Mouse (Mus musculus) mature B cell (primary cell): ENCODE results near the gene Tmem104.

ENCODE experiments used
- in situ Hi-C: fragments of 300-500 bp; cut with MboI; formaldehyde crosslinking; loops from 2 replicates; pipeline ENCODE4 v1.14.3; 2019

Gene Tmem104

DNA sequence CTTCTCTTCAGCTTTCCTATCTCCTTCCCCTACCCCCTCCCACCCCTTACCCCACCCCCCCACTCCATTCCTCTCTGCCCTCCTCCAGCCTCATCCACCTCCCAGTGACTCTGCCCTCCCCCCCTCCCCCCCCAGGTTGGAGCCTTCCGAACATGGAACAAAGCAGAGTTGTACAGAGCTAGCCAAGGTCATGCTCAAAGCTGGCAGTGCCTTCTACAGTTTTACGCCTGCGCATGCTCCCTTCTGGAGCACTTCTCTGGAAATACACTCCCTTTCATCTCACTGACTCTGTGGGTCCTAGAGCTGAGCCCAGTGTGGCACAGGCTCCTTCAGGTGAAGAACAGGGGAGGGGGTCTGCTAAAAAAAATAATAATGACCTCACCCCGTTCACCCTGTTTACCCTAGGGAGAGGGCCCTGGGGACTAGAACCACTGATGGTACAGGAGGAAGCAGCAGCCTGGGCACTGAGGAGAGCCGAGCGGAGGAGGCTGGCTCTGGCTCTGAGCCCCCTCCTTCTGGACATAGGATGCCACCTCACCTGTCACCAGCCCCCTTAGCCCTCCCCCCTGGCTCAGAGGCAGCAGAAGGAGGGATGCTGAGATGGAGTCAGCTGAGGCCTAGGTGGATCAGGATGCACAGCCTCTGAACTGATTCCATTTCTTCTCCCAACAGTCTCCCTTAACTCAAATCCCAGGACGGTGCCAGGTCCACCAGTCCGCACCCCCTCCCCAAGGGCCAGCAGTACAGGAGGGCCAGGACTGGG, 95.6 kb downstream of the Tmem104 start:
- in situ Hi-C loops: no loop called here

- in situ Hi-C loops: no loop called here
Observed at GRCm38 (mm10) chr11:115283486-115283765, 96.1 kb downstream of the Tmem104 start.

GRCm38 (mm10) chr11:115283891-115284620, 96.8 kb downstream of the Tmem104 start:
- in situ Hi-C loops: no loop called here

DNA sequence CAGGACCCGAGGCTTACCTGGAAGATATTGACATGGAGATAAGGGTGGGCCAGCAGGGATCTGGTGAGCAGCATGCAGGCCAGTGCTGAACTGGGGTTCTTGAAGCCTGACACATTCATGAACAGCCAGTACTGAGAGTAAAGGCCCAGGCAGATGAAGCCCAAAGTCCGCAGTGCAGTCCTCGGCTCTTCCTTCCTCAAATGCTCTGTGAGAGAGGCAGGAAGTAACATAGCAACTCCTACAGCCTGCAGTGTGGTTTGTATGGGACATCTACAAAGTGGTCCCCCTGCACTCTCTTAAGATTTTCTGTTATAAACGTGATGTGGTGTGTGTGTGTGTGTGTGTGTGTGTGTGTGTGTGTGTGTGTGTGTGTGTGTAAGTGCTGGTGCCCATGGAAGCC, 98.0 kb downstream of the Tmem104 start:
- in situ Hi-C loops: no loop called here

- in situ Hi-C loops: no loop called here
Observed at GRCm38 (mm10) chr11:115286201-115286993, 99.1 kb downstream of the Tmem104 start.

DNA sequence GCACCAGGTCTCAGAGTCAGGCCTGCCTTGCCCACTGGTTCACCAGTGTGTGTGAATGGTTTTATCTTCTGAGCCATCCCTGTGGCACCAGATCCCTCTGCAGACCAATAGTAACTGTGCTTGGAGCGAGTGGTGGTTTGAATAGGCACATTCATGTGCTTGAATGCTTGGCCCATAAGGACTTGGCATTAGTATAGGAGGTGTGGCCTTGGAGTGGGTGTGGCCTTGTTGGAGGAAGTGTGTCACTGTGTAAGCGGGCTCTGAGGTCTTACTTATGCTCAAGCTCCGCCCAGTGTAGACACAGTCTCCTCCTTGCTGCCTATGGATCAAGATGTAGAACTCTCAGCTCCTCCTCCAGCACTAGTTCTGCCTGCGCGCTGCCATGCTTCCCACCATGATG, 100.1 kb downstream of the Tmem104 start:
- in situ Hi-C loops: no loop called here

DNA sequence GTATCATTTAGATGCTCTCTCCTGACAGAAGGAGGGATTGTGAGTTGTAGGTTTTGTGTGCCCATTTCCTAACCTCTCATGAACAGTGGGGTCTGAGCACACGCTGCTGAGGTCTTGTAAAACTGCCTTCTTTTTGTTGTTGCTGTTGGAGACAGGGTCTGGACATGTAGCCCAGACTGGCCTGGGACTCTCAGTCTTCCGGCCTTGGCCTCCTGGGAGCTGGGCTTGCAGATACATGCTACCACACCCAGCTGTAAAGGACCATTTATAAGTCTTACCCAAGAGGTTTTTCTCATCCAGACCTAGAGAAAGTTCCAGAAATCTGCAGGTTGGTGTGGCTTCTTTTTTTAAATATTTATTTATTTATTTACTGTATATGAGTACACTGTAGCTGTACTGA, 101.0 kb downstream of the Tmem104 start:
- in situ Hi-C loops: no loop called here

DNA sequence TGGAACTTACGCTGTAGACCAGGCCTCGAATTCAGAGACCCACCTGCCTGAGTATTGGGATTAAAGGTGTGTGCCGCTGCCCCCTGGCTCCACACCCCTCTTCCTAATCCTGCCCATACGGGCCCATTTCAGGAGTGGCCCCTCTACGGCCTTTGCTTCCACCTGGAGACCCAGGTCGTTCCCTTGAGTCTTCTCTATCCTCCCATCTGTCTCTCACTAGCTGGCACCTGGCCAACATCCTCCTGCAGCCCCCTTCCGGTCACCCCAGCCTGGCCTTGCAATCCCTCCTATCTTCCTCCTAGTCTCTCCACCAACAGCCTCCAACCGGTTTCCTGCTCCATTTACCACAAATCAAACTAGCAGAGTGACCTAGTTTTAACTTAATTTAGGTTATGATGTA, 102.6 kb downstream of the Tmem104 start:
- in situ Hi-C loops: no loop called here

DNA sequence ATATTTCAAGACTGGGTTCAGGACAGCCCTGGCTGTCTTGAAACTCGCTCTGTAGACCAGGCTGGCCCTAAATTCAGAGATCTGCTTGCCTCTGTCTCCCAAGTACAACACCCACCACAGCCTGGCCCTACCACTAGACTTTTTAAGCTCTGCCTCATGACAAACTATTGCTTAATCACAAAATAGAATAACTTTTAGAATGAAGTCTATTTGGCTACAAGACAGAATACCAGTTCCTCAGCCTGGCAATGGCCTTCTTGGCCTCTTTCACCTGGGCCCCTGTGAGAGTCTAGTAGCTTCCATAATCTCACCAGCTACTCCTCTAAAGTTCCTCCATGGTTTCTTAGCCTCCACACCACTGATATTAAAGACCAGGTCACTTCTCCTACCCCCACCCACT, 103.0 kb downstream of the Tmem104 start:
- in situ Hi-C loops: no loop called here

- in situ Hi-C loops: no loop called here
Observed at GRCm38 (mm10) chr11:115290919-115291318, 103.6 kb downstream of the Tmem104 start.

GRCm38 (mm10) chr11:115291503-115291902, 104.2 kb downstream of the Tmem104 start:
- in situ Hi-C loops: no loop called here

- in situ Hi-C loops: no loop called here
Observed at GRCm38 (mm10) chr11:115292631-115293375, 105.5 kb downstream of the Tmem104 start.

GRCm38 (mm10) chr11:115295939-115296338, 108.7 kb downstream of the Tmem104 start:
- in situ Hi-C loops: no loop called here
